9 mouse cellular contexts compared by ENCODE assay signal in genomic region chr8:103623781-103624434, GRCm38 (mm10).
DNase-seq lines count a peak whose midpoint lies in the region; ATAC-seq and TF ChIP-seq lines count a peak whose summit lies in the region.
"Had no signal": no experiment of that assay in that cellular context is flagged by ENCODE, and none has a peak within 500 bp of the region (broad histone marks: within the 10 kb centered on the region; RNA-seq: fewer than 3 reads in every experiment).

No protein-coding gene starts in this region.

- H3K27me3 ChIP-seq in cerebellum, adult 2 months (ENCODE audit: control insufficient read depth, insufficient read depth, low read length): no peaks in the 10 kb centered on the region
- H3K27me3 ChIP-seq in heart, embryonic 11.5 days (ENCODE audit: control insufficient read depth, insufficient read depth, low read length): no peaks in the 10 kb centered on the region

- peak; percentile 45 for DNase-seq in ES-CJ7 (ENCODE audit: low read depth, low spot score)
- DNase-seq in cerebellum, adult 2 months: peak; percentile 64 to 78
- peak; percentile 33 to 48 for DNase-seq in frontal cortex, postnatal 10 days (ENCODE audit: low spot score in 2 of 2)
- DNase-seq in left cerebral cortex, postnatal 10 days (ENCODE audit: extremely low spot score in 1 of 2, low spot score in 2 of 2): peak; percentile 38 to 55
- peak; percentile 61 to 66 for DNase-seq in right cerebral cortex, postnatal 36 days (ENCODE audit: low spot score in 2 of 2)
- DNase-seq in urinary bladder, postnatal 36 days (ENCODE audit: low spot score in 2 of 2): no peak
- no peak for DNase-seq in spleen, postnatal 4 days (ENCODE audit: low spot score in 2 of 2)

- 0 out of 2 replicates have a peak, but pooled peaks cover under 1% of the 10 kb centered on the region for H3K9me3 ChIP-seq in heart, embryonic 11.5 days (replicated peaks; ENCODE audit: control insufficient read depth, low read length)

- no peak for TF ChIP-seq CTCF in cerebellum, adult 2 months (IDR thresholded peaks at IDR 0.05; ENCODE audit: borderline replicate concordance, insufficient read depth, low read depth, low read length)

- H3K4me1 ChIP-seq in cerebellum, adult 2 months (ENCODE audit: control insufficient read depth, insufficient read depth, low read length): peaks cover 4% of the 10 kb centered on the region; the same call in 1 of the 2 replicates
- no peaks in the 10 kb centered on the region for H3K4me1 ChIP-seq in heart, embryonic 11.5 days (ENCODE audit: control insufficient read depth, insufficient read depth, low read length)

- no peaks in the 10 kb centered on the region for H3K36me3 ChIP-seq in heart, embryonic 11.5 days (ENCODE audit: control insufficient read depth, insufficient read depth, low read length)

- no peak for ATAC-seq in heart, embryonic 11.5 days (replicated peaks; ENCODE audit: insufficient number of reproducible peaks, low FRiP score, low TSS enrichment)

- H3K4me3 ChIP-seq in cerebellum, adult 2 months (replicated peaks; ENCODE audit: insufficient read depth, low read depth, low read length): no peak overlapping the region
- H3K4me3 ChIP-seq in heart, embryonic 11.5 days (ENCODE audit: low read depth, low read length): no peak overlapping the region

- WGBS in cerebellum, adult 2 months: 30% methylated on average over 3 of the region's 3 CpGs
- WGBS in heart, embryonic 11.5 days (ENCODE audit: insufficient replicate concordance): 59% methylated on average over 3 of the region's 3 CpGs

- no peak overlapping the region for H3K4me2 ChIP-seq in heart, embryonic 11.5 days

- intact Hi-C loops in left cerebral cortex, postnatal 10 days (cut with DNase I): no loop called here

- H3K27ac ChIP-seq in cerebellum, adult 2 months (ENCODE audit: insufficient read depth, low read length): no peak overlapping the region
- H3K27ac ChIP-seq in heart, embryonic 11.5 days (ENCODE audit: low read depth, low read length): no peak overlapping the region
- H3K27ac ChIP-seq: macrophage had no signal

- H3K9ac ChIP-seq in heart, embryonic 11.5 days (ENCODE audit: low read depth, low read length): no peak overlapping the region

- no peak for TF ChIP-seq POLR2A in cerebellum, adult 2 months (IDR thresholded peaks at IDR 0.05; ENCODE audit: borderline replicate concordance, insufficient read depth, low read length)

Comparison
In these comparisons a context has a peak if more than half of its experiments do, and no peak if none do; other contexts are left out.
1. DNase-seq: peak in ES-CJ7 (single experiment), cerebellum, adult 2 months (2 of 2), frontal cortex, postnatal 10 days (2 of 2), left cerebral cortex, postnatal 10 days (2 of 2) and right cerebral cortex, postnatal 36 days (2 of 2); none in urinary bladder, postnatal 36 days (0 of 2) and spleen, postnatal 4 days (0 of 2).